ENCODE assay signal across 8 mouse cellular contexts in genomic region chrX:142681616-142682141, GRCm38 (mm10). TPM values are rescaled to one million over a fixed set of nuclear protein-coding genes. Genes with fewer than 3 reads are reported as not detected.
DNase-seq lines count a peak whose midpoint lies in the region; ATAC-seq lines count a peak whose summit lies in the region.

No protein-coding gene starts in this region.

- H3K9ac ChIP-seq in forebrain, embryonic 12.5 days: peak overlapping the region; percentile 71
- peak overlapping the region; percentile 75 for H3K9ac ChIP-seq in hindbrain, embryonic 16.5 days (ENCODE audit: low read depth, low read length)
- peak overlapping the region; percentile 64 for H3K9ac ChIP-seq in liver, embryonic 15.5 days

- no peaks in the 10 kb centered on the region for H3K36me3 ChIP-seq in forebrain, embryonic 12.5 days (replicated peaks)
- no peaks in the 10 kb centered on the region for H3K36me3 ChIP-seq in hindbrain, embryonic 16.5 days (ENCODE audit: control insufficient read depth, insufficient read depth, low read length)
- H3K36me3 ChIP-seq in liver, embryonic 15.5 days (replicated peaks): no peaks in the 10 kb centered on the region

- 6% methylated on average over 5 of the region's 43 CpGs for WGBS in forebrain, embryonic 12.5 days
- 12% methylated on average over 20 of the region's 43 CpGs for WGBS in hindbrain, embryonic 16.5 days
- WGBS in liver, embryonic 15.5 days (ENCODE audit: insufficient replicate concordance): 16% methylated on average over 18 of the region's 43 CpGs

- H3K27ac ChIP-seq in forebrain, embryonic 12.5 days: peak overlapping the region; percentile 89
- peak overlapping the region; percentile 83 for H3K27ac ChIP-seq in hindbrain, embryonic 16.5 days (ENCODE audit: low read depth, low read length)
- H3K27ac ChIP-seq in liver, embryonic 15.5 days (replicated peaks): peak overlapping the region; percentile 84

- peak overlapping the region; percentile 65 for H3K4me2 ChIP-seq in forebrain, embryonic 12.5 days
- H3K4me2 ChIP-seq in hindbrain, embryonic 16.5 days (ENCODE audit: low read length): peak overlapping the region; percentile 67
- H3K4me2 ChIP-seq in liver, embryonic 15.5 days: peak overlapping the region; percentile 82

- peak; percentile 53 for DNase-seq in left cerebral cortex, postnatal 4 days
- DNase-seq in left cerebral cortex, postnatal 36 days (ENCODE audit: low spot score in 2 of 2): no peak
- peak; percentile 81 for DNase-seq in adrenal gland, postnatal 10 days
- peak; percentile 16 for DNase-seq in naive thymus-derived CD4-positive, alpha-beta T cell, adult 2 months (ENCODE audit: low read depth)

- peaks cover 24% of the 10 kb centered on the region for H3K4me1 ChIP-seq in forebrain, embryonic 12.5 days
- H3K4me1 ChIP-seq in hindbrain, embryonic 16.5 days (ENCODE audit: control insufficient read depth, insufficient read depth, low read depth, low read length): peaks cover 4% of the 10 kb centered on the region
- H3K4me1 ChIP-seq in liver, embryonic 15.5 days (replicated peaks): peaks cover 65% of the 10 kb centered on the region

- peak overlapping the region; percentile 62 for H3K4me3 ChIP-seq in forebrain, embryonic 12.5 days (replicated peaks)
- peak overlapping the region; percentile 62 for H3K4me3 ChIP-seq in hindbrain, embryonic 16.5 days (ENCODE audit: low read length)
- H3K4me3 ChIP-seq in liver, embryonic 15.5 days (replicated peaks): peak overlapping the region; percentile 75

- ATAC-seq in forebrain, embryonic 12.5 days (ENCODE audit: low FRiP score): peak; percentile 71
- ATAC-seq in hindbrain, embryonic 16.5 days: peak; percentile 68
- ATAC-seq in liver, embryonic 15.5 days (ENCODE audit: insufficient read depth): peak; percentile 86
- no peak for ATAC-seq in activated CD4-positive, CD25-positive, alpha-beta regulatory T cell, adult 4 months

- intact Hi-C loops in left cerebral cortex, postnatal 4 days (cut with DNase I): loop anchor here (10.0 kb wide), 1 partner anchor 123 kb away; no protein-coding TSS in a partner anchor
- intact Hi-C loops in left cerebral cortex, postnatal 36 days (cut with DNase I): loop anchor here (5.0 to 10.0 kb wide), 2 partner anchors 119 to 123 kb away; no protein-coding TSS in a partner anchor

- peaks cover 52% of the 10 kb centered on the region for H3K27me3 ChIP-seq in forebrain, embryonic 12.5 days
- H3K27me3 ChIP-seq in hindbrain, embryonic 16.5 days (replicated peaks; ENCODE audit: control insufficient read depth, insufficient read depth, low read length): peaks cover 2% of the 10 kb centered on the region; the same call in 1 of the 2 replicates
- H3K27me3 ChIP-seq in liver, embryonic 15.5 days: no peaks in the 10 kb centered on the region

- H3K9me3 ChIP-seq in forebrain, embryonic 12.5 days: no peaks in the 10 kb centered on the region
- H3K9me3 ChIP-seq in hindbrain, embryonic 16.5 days (ENCODE audit: control insufficient read depth, low read length): no peaks in the 10 kb centered on the region
- no peaks in the 10 kb centered on the region for H3K9me3 ChIP-seq in liver, embryonic 15.5 days (replicated peaks)

RNA-seq across cellular contexts. Expression of gene Tmem164, which starts 0.5 kb away (rescaled TPM):
- 10 to 100 TPM; 40.4 to 45.7 TPM for total RNA-seq in left cerebral cortex, postnatal 4 days (2021)
- total RNA-seq in left cerebral cortex, postnatal 36 days (2021): 10 to 100 TPM; 28.0 to 29.9 TPM
- total RNA-seq in adrenal gland, postnatal 10 days (2021): 10 to 100 TPM; 35.7 to 38.8 TPM
- 48.3 and 51.0 TPM in 2 replicates for polyA plus RNA-seq in forebrain, embryonic 12.5 days (2016; fragmentation: Nextera tagmentation; extraction: Ambion mirVana)
- polyA plus RNA-seq in hindbrain, embryonic 16.5 days (2015; fragmentation: Nextera tagmentation; extraction: Ambion mirVana): 23.5 and 26.5 TPM in 2 replicates
- 20.8 and 22.6 TPM in 2 replicates for polyA plus RNA-seq in liver, embryonic 15.5 days (2015; fragmentation: Nextera tagmentation; extraction: Ambion mirVana)
- polyA plus RNA-seq in activated CD4-positive, CD25-positive, alpha-beta regulatory T cell, adult 4 months (2017; shearing (Covaris generic)): 10 to 100 TPM; 11.7 to 23.1 TPM

Comparison
In these comparisons a context has a peak if more than half of its experiments do, and no peak if none do; other contexts are left out.
1. DNase-seq: peak in left cerebral cortex, postnatal 4 days (single experiment), adrenal gland, postnatal 10 days (single experiment) and naive thymus-derived CD4-positive, alpha-beta T cell, adult 2 months (single experiment); none in left cerebral cortex, postnatal 36 days (0 of 2).
2. Peak in every context shown above with its lines, with median percentiles within 50 percentile points of each other: H3K27ac ChIP-seq, H3K4me2 ChIP-seq, H3K4me3 ChIP-seq and H3K9ac ChIP-seq.